Mouse (Mus musculus) liver, adult 2 months (tissue): Measurements from ENCODE around the gene Atp5f1.

Experiments
- CTCF ChIP-seq: fragments of 200-500 bp; IDR thresholded peaks from 2 replicates; pipeline ENCODE4 v1.5.1; 2011; ENCODE audit warnings: low read depth, low read length, control low read depth
- POLR2A ChIP-seq: fragments of 200-500 bp; IDR thresholded peaks from 2 replicates; pipeline ENCODE4 v1.6.1; 2011; ENCODE audit warnings: low read length, control low read depth; ENCODE audit not compliant: insufficient read depth; ENCODE audit errors: extremely low read depth

DNA sequence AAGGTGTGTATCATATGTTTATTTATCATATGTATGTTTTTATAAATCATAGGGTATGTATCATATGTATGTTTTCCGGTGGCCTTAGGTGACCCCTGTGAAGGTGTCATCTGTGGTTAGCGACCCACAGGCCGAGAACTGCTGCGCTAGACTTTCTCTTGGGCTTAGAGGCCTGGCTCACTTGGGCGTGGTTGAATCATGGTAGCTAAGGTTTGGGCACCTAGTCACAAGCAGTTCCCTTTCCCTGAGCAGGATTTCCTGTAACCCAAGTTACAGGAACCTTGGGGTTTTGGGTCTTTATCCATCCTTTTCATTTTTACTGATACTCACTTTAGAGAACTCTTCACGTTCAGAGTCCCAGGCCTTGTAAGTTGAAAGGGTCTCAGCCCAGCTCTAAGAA lies 59.6 kb downstream of the Atp5f1 start:
- TF ChIP-seq CTCF (no peak), POLR2A (no peak)
